Mouse (Mus musculus) hindbrain, embryonic 16.5 days (tissue): ENCODE data around the gene Klk8. TPM values are rescaled to one million over a fixed set of nuclear protein-coding genes. Genes with fewer than 3 reads are reported as not detected.

Experiments used
- ATAC-seq: fragments of 200-750 bp; cut with Nextera tagmentation; 2 replicates; pipeline ENCODE4 v1.8.0; 2017; ENCODE audit warnings: moderate TSS enrichment, moderate library complexity
- H3K27ac ChIP-seq: fragments of 300-500 bp; sonication (generic); 2 replicates; pipeline ENCODE4 v1.5.1; 2014; ENCODE audit warnings: low read depth, mild to moderate bottlenecking, control low read depth, low read length, moderate library complexity
- H3K27me3 ChIP-seq: fragments of 300-500 bp; sonication (generic); replicated peaks from 2 replicates; pipeline ENCODE4 v1.6.1; 2014; ENCODE audit warnings: low read length; ENCODE audit not compliant: control insufficient read depth, insufficient read depth
- H3K36me3 ChIP-seq: fragments of 300-500 bp; sonication (generic); 2 replicates; pipeline ENCODE4 v1.6.1; 2014; ENCODE audit warnings: mild to moderate bottlenecking, low read length, moderate library complexity, mixed read lengths; ENCODE audit not compliant: control insufficient read depth, insufficient read depth
- H3K4me1 ChIP-seq: fragments of 300-500 bp; sonication (generic); 2 replicates; pipeline ENCODE4 v1.6.1; 2014; ENCODE audit warnings: low read depth, low read length; ENCODE audit not compliant: control insufficient read depth, insufficient read depth
- H3K4me2 ChIP-seq: fragments of 300-500 bp; sonication (generic); 2 replicates; pipeline ENCODE4 v1.6.1; 2014; ENCODE audit warnings: mild to moderate bottlenecking, low read length, control low read depth, moderate library complexity
- H3K4me3 ChIP-seq: fragments of 300-500 bp; sonication (generic); 2 replicates; pipeline ENCODE4 v1.5.1; 2014; ENCODE audit warnings: mild to moderate bottlenecking, low read length, control low read depth, moderate library complexity
- H3K9ac ChIP-seq: fragments of 300-500 bp; sonication (generic); 2 replicates; pipeline ENCODE4 v1.6.1; 2014; ENCODE audit warnings: low read depth, mild to moderate bottlenecking, control low read depth, low read length, moderate library complexity
- H3K9me3 ChIP-seq: fragments of 300-500 bp; sonication (generic); 2 replicates; pipeline ENCODE4 v1.6.1; 2014; ENCODE audit warnings: mild to moderate bottlenecking, low read length, moderate library complexity; ENCODE audit not compliant: control insufficient read depth
- WGBS: fragments of 180-500 bp; shearing (Covaris S2); extraction: QIAGEN DNeasy Blood & Tissue Kit; methylation state at CpG from one replicate; pipeline ENCODE4 v1.1.7; 2014; 5-methylcytosine and 5-hydroxymethylcytosine counted together
- polyA plus RNA-seq: library from polyadenylated mRNA; unstranded; fragments of >200 nt; fragmentation: Nextera tagmentation; extraction: Ambion mirVana; gene quantifications from 2 replicates; pipeline ENCODE4 v1.2.1, GENCODE M21; 2015

Gene Klk8
- 11.3 and 13.3 TPM in 2 replicates for polyA plus RNA-seq

DNA sequence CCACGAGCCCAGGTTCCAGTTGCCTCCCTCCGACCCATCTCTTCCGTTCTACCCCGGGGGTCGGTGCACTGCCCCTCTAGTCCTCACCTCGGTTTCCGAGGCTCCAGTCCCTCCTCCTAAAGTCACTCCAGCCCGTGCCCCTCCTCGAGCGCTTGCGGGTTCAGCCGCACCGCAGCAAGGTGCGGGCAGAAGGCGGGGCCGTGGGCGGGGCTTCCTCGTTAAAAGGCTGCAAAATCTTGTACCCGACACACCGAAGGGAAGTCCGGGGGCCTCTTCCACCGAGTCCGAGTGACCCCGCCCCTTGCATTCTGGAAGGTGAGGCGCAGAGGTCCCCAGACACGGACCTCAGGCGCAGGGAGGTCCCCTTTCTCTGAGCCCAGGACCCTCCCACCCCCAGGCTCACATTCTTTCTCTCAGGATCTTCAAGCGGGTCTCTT, at the start of gene Klk8:
Gene Klk8, plus strand, starts transcription at position 245 of the 437 bp plus-strand sequence.
- WGBS = under 1% methylated on average over 25 of the region's 28 CpGs
- Histone ChIP-seq H3K4me2 (peak within 1 kb of the TSS; percentile 88), H3K4me1 (peaks cover 9% of the 10 kb centered on the region; the same call in 1 of the 2 replicates), H3K9ac (peak within 1 kb of the TSS; percentile 55), H3K27ac (no peak within 1 kb of the TSS), H3K4me3 (peak within 1 kb of the TSS; percentile 49), H3K36me3 (no peaks in the 10 kb centered on the region), H3K27me3 (peaks cover 10% of the 10 kb centered on the region), H3K9me3 (no peaks in the 10 kb centered on the region)
- ATAC-seq = peak; percentile 65

DNA sequence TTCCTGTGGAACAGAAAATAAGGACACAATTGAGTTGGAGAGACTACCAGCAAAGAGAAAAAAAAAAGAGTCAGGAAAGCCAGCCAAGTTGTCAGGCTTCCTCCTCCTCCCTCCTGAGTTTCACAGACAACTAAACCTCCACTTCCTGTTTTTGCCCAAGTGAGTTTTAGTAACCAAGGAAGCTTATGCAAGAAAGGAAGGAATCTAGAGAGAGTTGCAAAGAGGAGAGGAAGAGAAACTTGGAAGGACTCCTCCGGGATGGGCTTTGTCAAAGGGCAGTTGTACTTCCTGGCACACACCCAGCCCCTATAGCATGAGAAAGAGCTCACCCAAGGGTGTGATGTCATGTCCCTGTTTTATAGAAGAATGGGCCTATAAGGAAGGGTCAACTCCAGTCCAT, 49.6 kb upstream of the Klk8 start:
- 28% methylated on average over 1 of the region's 1 CpGs for WGBS

DNA sequence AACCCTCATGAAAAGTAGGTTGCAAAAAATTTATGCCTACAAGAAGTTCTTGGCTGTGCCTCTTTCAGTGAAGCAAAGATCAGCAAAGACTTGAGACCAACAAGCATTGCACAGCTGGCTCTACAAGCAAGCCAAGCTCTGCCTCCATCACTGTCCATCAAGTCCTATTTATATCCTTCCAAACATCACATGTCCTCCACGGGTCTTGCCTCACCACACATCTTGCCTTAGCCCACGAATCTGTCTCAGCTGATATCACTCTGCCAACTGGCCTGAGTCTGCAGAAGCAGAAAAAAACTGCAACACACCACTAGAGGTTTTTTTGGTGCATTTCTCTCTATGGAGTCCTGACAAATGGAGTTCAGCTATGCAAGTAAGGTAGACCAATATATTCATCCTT, 44.6 kb upstream of the Klk8 start:
- no peak overlapping the region for H3K4me2 ChIP-seq
- no peak for ATAC-seq

More for the DNA sequence above, 49.6 kb upstream of the Klk8 start:
- Histone ChIP-seq H3K36me3 (no peaks in the 10 kb centered on the region), H3K4me1 (no peaks in the 10 kb centered on the region), H3K4me3 (no peak overlapping the region), H3K9me3 (no peaks in the 10 kb centered on the region), H3K27ac (no peak overlapping the region), H3K9ac (no peak overlapping the region), H3K27me3 (no peaks in the 10 kb centered on the region), H3K4me2 (no peak overlapping the region)
- ATAC-seq = no peak

GRCm38 (mm10) chr7:43766484-43766883, 30.9 kb upstream of the Klk8 start:
- 42% methylated on average over 8 of the region's 8 CpGs for WGBS
- H3K4me1 ChIP-seq = no peaks in the 10 kb centered on the region
- H3K36me3 ChIP-seq = no peaks in the 10 kb centered on the region
- H3K4me3 ChIP-seq = no peak overlapping the region
- H3K9ac ChIP-seq = no peak overlapping the region
- no peaks in the 10 kb centered on the region for H3K9me3 ChIP-seq
- H3K27ac ChIP-seq = no peak overlapping the region
- H3K27me3 ChIP-seq = no peaks in the 10 kb centered on the region
- no peak overlapping the region for H3K4me2 ChIP-seq
- ATAC-seq = peak; percentile 70; the same call in 1 of the 2 replicates

More for the DNA sequence above, 44.6 kb upstream of the Klk8 start:
- Histone ChIP-seq H3K27ac (no peak overlapping the region), H3K9ac (no peak overlapping the region), H3K27me3 (no peaks in the 10 kb centered on the region), H3K36me3 (no peaks in the 10 kb centered on the region), H3K9me3 (no peaks in the 10 kb centered on the region), H3K4me1 (no peaks in the 10 kb centered on the region), H3K4me3 (no peak overlapping the region)
- 78% methylated on average over 2 of the region's 2 CpGs for WGBS

DNA sequence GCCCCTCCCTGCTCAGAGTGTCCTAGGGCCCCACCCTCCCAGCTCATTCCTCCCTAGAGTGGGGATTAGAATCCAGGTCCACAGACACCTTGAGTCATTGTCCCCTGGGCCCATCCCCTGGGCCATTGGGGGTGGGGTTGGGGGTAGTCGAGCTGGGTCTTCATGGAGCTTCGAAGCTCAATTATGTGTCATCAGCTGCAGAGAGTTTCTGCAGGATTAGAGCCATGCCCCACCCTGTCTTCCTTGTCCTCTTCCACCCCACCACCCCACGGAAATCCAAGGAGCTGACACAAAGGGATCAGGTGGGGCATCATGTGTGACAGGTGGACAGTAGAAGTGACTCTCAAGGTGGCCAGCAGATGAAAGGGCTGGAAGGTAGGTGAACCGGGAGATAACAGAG, 28.8 kb upstream of the Klk8 start, which contains the start of gene Klk12:
Gene Klk12, plus strand, starts transcription at position 301 of the 400 bp plus-strand sequence.
- H3K27me3 ChIP-seq = no peaks in the 10 kb centered on the region
- H3K4me2 ChIP-seq = no peak within 1 kb of the TSS
- no peaks in the 10 kb centered on the region for H3K9me3 ChIP-seq
- H3K9ac ChIP-seq = no peak within 1 kb of the TSS
- no peaks in the 10 kb centered on the region for H3K4me1 ChIP-seq
- H3K27ac ChIP-seq = no peak within 1 kb of the TSS
- no peaks in the 10 kb centered on the region for H3K36me3 ChIP-seq
- H3K4me3 ChIP-seq = no peak within 1 kb of the TSS
- no peak for ATAC-seq
- 78% methylated on average over 4 of the region's 4 CpGs for WGBS

DNA sequence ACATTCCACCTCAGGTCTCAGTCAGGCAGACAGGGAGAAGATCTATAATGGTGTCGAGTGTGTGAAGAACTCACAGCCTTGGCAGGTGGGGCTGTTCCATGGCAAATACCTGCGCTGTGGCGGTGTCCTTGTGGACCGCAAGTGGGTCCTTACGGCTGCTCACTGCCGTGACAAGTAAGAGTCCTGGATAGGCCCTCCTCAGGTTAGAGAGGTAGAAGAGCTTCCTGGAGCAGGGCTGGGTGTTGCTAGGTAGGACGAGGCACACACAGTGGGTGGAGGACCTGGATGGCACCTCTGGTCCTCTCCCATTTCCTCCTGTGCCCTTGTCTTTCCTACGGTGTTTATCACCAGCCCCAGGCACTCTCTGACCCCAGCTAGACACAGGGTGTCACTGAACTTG, 27.7 kb upstream of the Klk8 start:
- H3K4me3 ChIP-seq = no peak overlapping the region
- 95% methylated on average over 8 of the region's 8 CpGs for WGBS
- no peaks in the 10 kb centered on the region for H3K4me1 ChIP-seq
- no peaks in the 10 kb centered on the region for H3K36me3 ChIP-seq
- no peaks in the 10 kb centered on the region for H3K27me3 ChIP-seq
- H3K9me3 ChIP-seq = no peaks in the 10 kb centered on the region
- H3K27ac ChIP-seq = no peak overlapping the region
- no peak for ATAC-seq
- no peak overlapping the region for H3K9ac ChIP-seq
- no peak overlapping the region for H3K4me2 ChIP-seq

- Histone ChIP-seq H3K36me3 (no peaks in the 10 kb centered on the region), H3K9ac (no peak overlapping the region), H3K4me3 (no peak overlapping the region), H3K27ac (no peak overlapping the region), H3K4me2 (no peak overlapping the region), H3K9me3 (no peaks in the 10 kb centered on the region), H3K27me3 (no peaks in the 10 kb centered on the region), H3K4me1 (no peaks in the 10 kb centered on the region)
- WGBS = 95% methylated on average over 10 of the region's 10 CpGs
- ATAC-seq = no peak
Measured at GRCm38 (mm10) chr7:43770701-43771100, 26.7 kb upstream of the Klk8 start.

DNA sequence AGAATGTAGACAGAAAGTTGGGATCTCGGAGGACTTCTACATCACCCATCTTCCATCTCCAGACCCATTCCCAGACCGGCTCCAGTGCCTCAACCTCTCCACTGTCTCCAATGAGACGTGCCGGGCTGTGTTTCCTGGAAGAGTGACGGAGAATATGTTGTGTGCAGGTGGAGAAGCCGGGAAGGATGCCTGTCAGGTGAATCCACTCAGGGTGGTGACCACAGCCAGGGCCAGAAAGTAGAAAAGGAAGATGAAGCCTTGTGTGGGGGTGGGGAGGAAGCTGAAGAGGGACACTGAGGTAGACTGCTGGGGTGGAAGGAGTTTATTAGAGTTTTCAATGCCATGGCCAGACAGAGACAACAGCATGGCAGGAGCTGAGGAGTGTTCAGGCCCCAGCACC, 25.5 kb upstream of the Klk8 start:
- Histone ChIP-seq H3K9me3 (no peaks in the 10 kb centered on the region), H3K9ac (no peak overlapping the region), H3K4me3 (no peak overlapping the region), H3K4me1 (no peaks in the 10 kb centered on the region), H3K27ac (no peak overlapping the region), H3K27me3 (no peaks in the 10 kb centered on the region), H3K36me3 (no peaks in the 10 kb centered on the region), H3K4me2 (no peak overlapping the region)
- 93% methylated on average over 6 of the region's 6 CpGs for WGBS
- ATAC-seq = no peak

GRCm38 (mm10) chr7:43772901-43773300, 24.5 kb upstream of the Klk8 start:
- no peak overlapping the region for H3K9ac ChIP-seq
- H3K4me2 ChIP-seq = no peak overlapping the region
- H3K9me3 ChIP-seq = no peaks in the 10 kb centered on the region
- H3K27ac ChIP-seq = no peak overlapping the region
- H3K27me3 ChIP-seq = no peaks in the 10 kb centered on the region
- no peak overlapping the region for H3K4me3 ChIP-seq
- WGBS = 73% methylated on average over 3 of the region's 3 CpGs
- no peaks in the 10 kb centered on the region for H3K4me1 ChIP-seq
- H3K36me3 ChIP-seq = no peaks in the 10 kb centered on the region
- ATAC-seq = no peak

DNA sequence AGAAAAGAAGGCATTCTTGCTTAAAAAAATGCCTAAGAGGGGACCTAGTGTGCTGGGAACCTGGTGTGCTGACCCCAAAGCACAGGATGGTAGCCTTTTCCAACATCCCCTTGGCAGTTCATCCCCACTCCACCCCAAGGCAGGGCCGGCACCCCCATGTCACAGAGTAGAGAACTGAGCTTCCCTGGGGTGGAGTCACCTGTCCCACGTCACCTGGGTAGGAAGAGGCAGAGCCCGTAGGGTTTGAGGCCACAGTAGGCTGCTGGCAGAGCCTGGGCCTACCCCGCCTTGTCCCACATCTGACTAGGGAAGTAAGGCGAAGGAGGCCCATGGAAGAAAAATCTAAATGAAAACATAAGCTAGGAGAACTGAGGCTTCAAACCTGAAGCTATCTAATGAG, 23.0 kb upstream of the Klk8 start, which contains the start of gene Klk11:
Gene Klk11, plus strand, starts transcription at position 241 of the 400 bp plus-strand sequence.
- no peak within 1 kb of the TSS for H3K4me3 ChIP-seq
- no peak for ATAC-seq
- H3K36me3 ChIP-seq = no peaks in the 10 kb centered on the region
- H3K9ac ChIP-seq = no peak within 1 kb of the TSS
- H3K27me3 ChIP-seq = no peaks in the 10 kb centered on the region
- WGBS = 100% methylated on average over 5 of the region's 5 CpGs
- H3K4me2 ChIP-seq = no peak within 1 kb of the TSS
- no peaks in the 10 kb centered on the region for H3K9me3 ChIP-seq
- H3K27ac ChIP-seq = no peak within 1 kb of the TSS
- H3K4me1 ChIP-seq = no peaks in the 10 kb centered on the region
